Mouse (Mus musculus): ENCODE results near the gene Casc1.

GRCm38 (mm10) chr6:145141827-145142226 lies 69.0 kb downstream of the Casc1 start:
- no peak for TF ChIP-seq CTCF (IDR thresholded peaks at IDR 0.05; ENCODE audit: borderline replicate concordance, insufficient read depth, low read depth, low read length)
- TF ChIP-seq POLR2A (IDR thresholded peaks at IDR 0.05; ENCODE audit: borderline replicate concordance, insufficient read depth, low read length) = no peak
